Mouse (Mus musculus) left cerebral cortex, postnatal 36 days (tissue): ENCODE data around the gene S100a3. TPM values are rescaled to one million over a fixed set of nuclear protein-coding genes. Genes with fewer than 3 reads are reported as not detected.

ENCODE experiments used
- DNase-seq, 2 experiments: peaks; one replicate each; pipeline ENCODE4 v3.0.0; 2021 to 2022; ENCODE audit warnings: low spot score in 2 of 2, mixed read lengths in 1 of 2
- intact Hi-C: fragments of 180-260 bp; cut with DNase I; formaldehyde crosslinking; loops from one replicate; pipeline ENCODE4 v1.15.1; 2025
- total RNA-seq, 2 experiments: library from RNA; stranded (reverse); gene quantifications; 2 replicates each; pipeline ENCODE4 v1.2.3; 2021

S100a3 gene
- total RNA-seq, 2 experiments from 2014 or later, result 0.88 to 1.4 TPM

DNA sequence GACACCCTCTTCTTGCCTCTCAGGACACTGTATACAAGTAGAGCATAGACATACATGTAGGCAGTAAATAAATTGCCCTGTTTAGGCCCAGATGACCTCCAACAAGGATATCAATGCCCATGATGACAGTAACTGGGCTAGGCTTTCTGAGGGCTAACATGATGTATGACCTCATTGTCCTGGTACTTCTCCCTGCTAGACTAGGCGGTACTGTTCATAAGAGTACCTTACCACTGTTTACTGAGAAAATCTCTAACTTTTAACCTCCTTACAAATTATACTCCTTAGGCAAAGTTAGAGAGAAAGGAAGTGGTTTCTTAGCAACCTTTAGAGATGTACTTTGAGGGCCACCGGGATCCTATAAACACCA lies 10.0 kb upstream of the S100a3 start:
- no peak for DNase-seq
- intact Hi-C loops, result no loop called here

- DNase-seq, result no peak
- intact Hi-C loops, result no loop called here
Observed at GRCm38 (mm10) chr3:90552231-90552630, 8.1 kb upstream of the S100a3 start.

- DNase-seq, result no peak
- intact Hi-C loops, result no loop called here
Observed at GRCm38 (mm10) chr3:90555954-90556353, 4.4 kb upstream of the S100a3 start.

DNA sequence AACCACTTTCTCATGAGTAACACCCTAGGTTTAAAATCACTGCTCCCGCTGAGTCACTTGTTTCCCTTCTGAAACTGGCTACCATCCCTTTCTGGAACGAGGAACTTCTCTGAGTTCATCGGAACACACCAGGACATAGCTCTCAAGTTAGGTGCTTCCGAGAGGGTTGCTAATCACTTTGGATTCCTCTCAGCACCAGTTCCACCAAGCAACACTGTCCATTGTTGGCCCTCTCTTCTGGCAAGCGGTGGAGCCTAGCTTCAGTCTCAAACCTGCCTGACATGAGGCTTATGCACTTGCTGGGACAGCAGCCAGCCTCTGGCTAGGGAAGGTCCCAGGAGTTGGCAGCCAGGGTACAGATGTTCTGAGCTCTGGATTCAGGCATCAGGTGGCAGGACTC lies 14.3 kb downstream of the S100a3 start:
- intact Hi-C loops, result loop anchor here (5.0 kb wide), 1 partner anchor 47 kb away; the partner anchor contains the start of gene S100a14
- DNase-seq, result no peak

GRCm38 (mm10) chr3:90575320-90575719 lies 14.9 kb downstream of the S100a3 start:
- intact Hi-C loops, result loop anchor here (5.0 kb wide), 1 partner anchor 48 kb away; the partner anchor contains the start of gene S100a14
- DNase-seq, result no peak

- DNase-seq, result no peak
- intact Hi-C loops, result loop anchor here (5.0 kb wide), 1 partner anchor 49 kb away; the partner anchor contains the start of gene S100a14
Observed at GRCm38 (mm10) chr3:90576351-90577001, 16.1 kb downstream of the S100a3 start.

GRCm38 (mm10) chr3:90579433-90579832 lies 19.1 kb downstream of the S100a3 start:
- intact Hi-C loops, result loop anchor here (5.0 kb wide), 1 partner anchor 52 kb away; the partner anchor contains the start of gene S100a14

DNA sequence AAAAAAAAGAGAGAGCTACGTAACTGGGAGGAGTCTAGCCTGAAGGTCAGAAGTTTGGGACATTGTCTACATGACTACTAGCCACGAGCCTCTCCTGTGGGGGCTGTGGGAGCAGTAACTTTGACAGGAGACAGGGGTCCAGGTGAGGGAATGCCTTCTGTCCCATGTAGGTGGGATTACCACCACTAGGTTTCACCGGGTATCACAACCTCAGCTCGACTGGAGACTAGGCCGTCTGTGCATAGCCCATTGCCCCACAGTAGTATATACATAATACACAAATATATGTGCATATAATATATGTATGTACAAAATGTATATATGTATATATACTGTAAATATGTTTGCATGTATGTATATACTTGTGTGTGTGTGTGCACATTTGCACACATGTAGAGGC lies 20.8 kb downstream of the S100a3 start:
- intact Hi-C loops, result no loop called here
- no peak for DNase-seq

More at GRCm38 (mm10) chr3:90579433-90579832, 19.1 kb downstream of the S100a3 start:
- DNase-seq, result no peak

DNA sequence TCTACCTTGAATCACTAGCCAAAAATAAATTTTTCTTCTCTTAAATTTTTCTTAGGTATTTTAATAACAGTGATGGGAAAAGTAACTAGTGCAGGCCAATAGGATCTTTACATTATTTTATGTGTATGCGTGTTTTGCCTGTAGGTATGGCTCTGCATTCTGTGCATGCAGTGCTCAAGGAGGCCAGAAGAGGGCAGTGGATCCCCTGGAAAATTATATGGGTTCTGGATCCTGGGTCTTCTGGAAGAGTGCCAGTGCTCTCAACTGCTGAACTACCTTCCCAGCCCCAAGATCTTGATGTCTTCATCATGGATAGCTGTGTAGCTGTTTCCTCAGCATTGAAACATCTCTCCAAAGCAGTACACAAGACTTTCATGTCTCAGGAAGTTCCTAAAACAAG lies 21.8 kb downstream of the S100a3 start:
- intact Hi-C loops, result no loop called here
- no peak for DNase-seq

- intact Hi-C loops, result no loop called here
- DNase-seq, result no peak
Observed at GRCm38 (mm10) chr3:90582556-90582955, 22.2 kb downstream of the S100a3 start.

- DNase-seq, result no peak
- intact Hi-C loops, result no loop called here
Observed at GRCm38 (mm10) chr3:90583893-90584292, 23.5 kb downstream of the S100a3 start.

GRCm38 (mm10) chr3:90585595-90585994 lies 25.2 kb downstream of the S100a3 start:
- intact Hi-C loops, result loop anchor here (1.0 kb wide), 1 partner anchor 30 kb away; no protein-coding TSS in a partner anchor
- peak; percentile 72 to 74 for DNase-seq

GRCm38 (mm10) chr3:90586016-90586643 lies 25.8 kb downstream of the S100a3 start:
- no peak for DNase-seq
- intact Hi-C loops, result loop anchor here (2.0 kb wide), 1 partner anchor 63 kb away; no protein-coding TSS in a partner anchor

GRCm38 (mm10) chr3:90586906-90587305 lies 26.5 kb downstream of the S100a3 start:
- intact Hi-C loops, result loop anchor here (1.0 to 2.0 kb wide), 2 partner anchors 25 to 62 kb away; partner anchors contain the start of gene S100a6
- DNase-seq, result peak in 1 of 2 experiments; percentile 38

- intact Hi-C loops, result loop anchor here (1.0 to 2.0 kb wide), 2 partner anchors 25 to 61 kb away; partner anchors contain the start of gene S100a6
- peak; percentile 46 to 66 for DNase-seq
Observed at GRCm38 (mm10) chr3:90587361-90588101, 27.2 kb downstream of the S100a3 start.

DNA sequence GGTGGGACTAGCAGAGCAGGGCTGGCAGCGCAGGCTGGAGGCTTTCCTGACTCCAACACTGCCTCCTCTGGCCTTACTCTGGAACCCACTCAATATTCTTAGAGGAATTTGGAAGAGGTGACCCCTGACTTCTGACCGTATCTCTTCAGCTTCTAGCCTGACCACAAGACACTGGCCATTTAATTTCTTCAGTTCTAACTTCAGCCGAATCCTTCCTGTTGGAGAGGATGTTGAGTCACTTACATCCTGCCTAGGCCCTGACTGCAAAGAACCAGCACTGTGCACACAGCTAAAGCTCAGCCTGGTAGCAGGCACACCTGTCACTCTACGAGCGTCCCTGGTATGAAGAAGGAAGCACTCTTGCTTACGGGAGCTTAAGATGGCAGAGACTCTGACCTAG lies 29.0 kb downstream of the S100a3 start:
- intact Hi-C loops, result no loop called here
- DNase-seq, result no peak

- intact Hi-C loops, result no loop called here
- no peak for DNase-seq
Observed at GRCm38 (mm10) chr3:90589947-90590346, 29.6 kb downstream of the S100a3 start, which contains the start of gene S100a2. S100a2 (plus strand) TSS chr3:90590247.

DNA sequence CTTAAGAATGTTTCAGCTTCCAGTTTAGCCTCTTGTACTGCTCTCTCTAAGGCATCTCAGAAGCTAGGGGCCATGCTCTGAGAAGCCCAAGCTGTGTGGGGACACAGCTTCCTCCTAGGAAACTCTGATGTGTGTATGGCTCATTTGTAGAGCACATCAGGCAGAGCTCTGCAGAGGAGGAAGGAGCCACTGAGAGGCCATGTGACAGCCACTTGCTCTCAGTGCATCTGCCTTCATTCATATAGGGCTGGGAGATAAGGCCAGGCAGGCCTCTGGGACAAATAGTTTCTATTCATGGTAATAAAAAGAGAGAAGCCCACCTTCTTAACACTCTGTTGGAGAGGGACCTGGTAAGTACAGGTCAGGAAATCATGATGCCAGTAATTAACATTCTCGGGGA lies 34.1 kb downstream of the S100a3 start:
- intact Hi-C loops, result no loop called here
- no peak for DNase-seq

DNA sequence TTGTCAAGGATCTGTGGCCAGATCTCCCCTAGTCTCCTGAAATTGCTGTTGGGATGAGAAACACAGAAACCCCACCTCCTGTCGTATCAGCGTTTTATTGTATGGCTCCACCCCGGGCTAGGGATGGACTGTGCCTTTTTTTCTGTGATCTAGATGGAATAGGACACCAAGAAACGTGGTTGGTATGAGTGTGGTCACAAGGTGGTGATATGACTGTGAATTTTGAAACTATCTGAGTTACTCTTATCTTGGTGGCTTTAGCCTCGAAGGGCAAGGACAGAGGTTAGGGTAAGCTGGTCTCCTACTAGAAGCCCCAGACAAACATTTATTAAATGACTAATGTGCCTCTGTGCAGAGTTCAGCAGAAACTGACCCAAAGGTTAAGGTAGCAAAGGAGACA lies 35.2 kb downstream of the S100a3 start:
- intact Hi-C loops, result no loop called here
- no peak for DNase-seq

GRCm38 (mm10) chr3:90596810-90597209 lies 36.4 kb downstream of the S100a3 start:
- intact Hi-C loops, result no loop called here

More at GRCm38 (mm10) chr3:90596810-90597209, 36.4 kb downstream of the S100a3 start:
- DNase-seq, result no peak
